In genomic region chr4:138676480-138676879, GRCm38 (mm10) we compare ENCODE assay signal across 12 mouse cellular contexts. TPM values are rescaled to one million over a fixed set of nuclear protein-coding genes. Genes with fewer than 3 reads are reported as not detected.
A peak's percentile ranks its signal among the peaks of the same experiment; 100 is the strongest.
DNase-seq lines count a peak whose midpoint lies in the region; ATAC-seq and TF ChIP-seq lines count a peak whose summit lies in the region.
"Had no signal": no experiment of that assay in that cellular context is flagged by ENCODE, and none has a peak within 500 bp of the region (broad histone marks: within the 10 kb centered on the region; RNA-seq: fewer than 3 reads in every experiment).

No protein-coding gene starts in this region.

- H3K9me3 ChIP-seq in heart, embryonic 10.5 days = no peaks in the 10 kb centered on the region
- H3K9me3 ChIP-seq in hindbrain, postnatal 0 days (ENCODE audit: low read length) = no peaks in the 10 kb centered on the region
- H3K9me3 ChIP-seq: forebrain, embryonic 12.5 days had no signal

- no peak overlapping the region for H3K4me3 ChIP-seq in heart, embryonic 10.5 days
- no peak overlapping the region for H3K4me3 ChIP-seq in hindbrain, postnatal 0 days (ENCODE audit: low read length)
- H3K4me3 ChIP-seq: forebrain, embryonic 12.5 days; left cerebral cortex, adult 2 months had no signal

- WGBS in heart, embryonic 10.5 days = 10% methylated on average over 16 of the region's 16 CpGs
- 15% methylated on average over 16 of the region's 16 CpGs for WGBS in hindbrain, postnatal 0 days

- no peak overlapping the region for H3K4me2 ChIP-seq in hindbrain, postnatal 0 days (ENCODE audit: low read depth, low read length)
- H3K4me2 ChIP-seq: forebrain, embryonic 12.5 days; midbrain, embryonic 11.5 days had no signal

- H3K4me1 ChIP-seq in heart, embryonic 10.5 days = no peaks in the 10 kb centered on the region
- peaks cover 6% of the 10 kb centered on the region; the same call in 1 of the 2 replicates for H3K4me1 ChIP-seq in hindbrain, postnatal 0 days (ENCODE audit: insufficient read depth, low read length)

- no peak for ATAC-seq in erythroblast, adult 5-6 weeks (replicated peaks; ENCODE audit: low FRiP score, poor library complexity, severe bottlenecking)
- ATAC-seq in hindbrain, postnatal 0 days = no peak

- intact Hi-C loops in heart, postnatal 14 days (cut with DNase I) = no loop called here

- no peak for TF ChIP-seq CTCF in hindbrain, postnatal 0 days (IDR thresholded peaks at IDR 0.05; ENCODE audit: low read depth)

- H3K27me3 ChIP-seq in heart, embryonic 10.5 days (ENCODE audit: insufficient read depth, poor library complexity, severe bottlenecking) = peaks cover 36% of the 10 kb centered on the region
- no peaks in the 10 kb centered on the region for H3K27me3 ChIP-seq in hindbrain, postnatal 0 days (ENCODE audit: insufficient read depth, low read length)

- no peaks in the 10 kb centered on the region for H3K36me3 ChIP-seq in heart, embryonic 10.5 days
- H3K36me3 ChIP-seq in hindbrain, postnatal 0 days (ENCODE audit: insufficient read depth, low read length) = no peaks in the 10 kb centered on the region
- H3K36me3 ChIP-seq: forebrain, embryonic 12.5 days had no signal

- no peak overlapping the region for H3K9ac ChIP-seq in hindbrain, postnatal 0 days (replicated peaks; ENCODE audit: low read length)
- H3K9ac ChIP-seq: forebrain, embryonic 12.5 days had no signal

- no peak overlapping the region for H3K27ac ChIP-seq in heart, embryonic 10.5 days
- H3K27ac ChIP-seq in hindbrain, postnatal 0 days = no peak overlapping the region
- H3K27ac ChIP-seq: forebrain, embryonic 12.5 days; left cerebral cortex, adult 2 months had no signal

- peak; percentile 9 to 25 for DNase-seq in heart, postnatal 14 days
- DNase-seq in heart, embryonic 10.5 days (ENCODE audit: low spot score) = no peak
- DNase-seq in urinary bladder, postnatal 25 days (ENCODE audit: low spot score) = peak; percentile 6
- no peak for DNase-seq in urinary bladder, adult 2 months (ENCODE audit: low spot score)
- DNase-seq in kidney, postnatal 4 days = peak; percentile 78 to 79
- DNase-seq in thymus, postnatal 10 days (ENCODE audit: low spot score in 2 of 2) = no peak
- no peak for DNase-seq in hindbrain, postnatal 0 days (ENCODE audit: low spot score)

RNA-seq across cellular contexts. Expression of gene Vwa5b1, which starts 40.8 kb away (rescaled TPM):
- total RNA-seq in heart, postnatal 14 days (2021) = not detected
- polyA plus RNA-seq in heart, embryonic 10.5 days (2016; fragmentation: Nextera tagmentation; extraction: Ambion mirVana) = 0.01 and 0.14 TPM in 2 replicates
- polyA plus RNA-seq in urinary bladder, adult 2 months (2012; rRNA removed) = 0.01 TPM in 2 replicates
- not detected in 2 replicates for total RNA-seq in erythroblast, adult 5-6 weeks (2015; ENCODE audit: low replicate concordance)
- total RNA-seq in erythroblast, adult 5-6 weeks (2017; ENCODE audit: low replicate concordance) = 2.4 TPM in 1 of 2 replicates, not detected in the other
- total RNA-seq in hindbrain, postnatal 0 days (2014; rRNA removed) = 8.0 and 9.0 TPM in 2 replicates
- polyA plus RNA-seq in hindbrain, postnatal 0 days (2015; fragmentation: Nextera tagmentation; extraction: Ambion mirVana) = 2.3 and 2.7 TPM in 2 replicates

RNA-seq across cellular contexts. Expression of gene Pla2g2c, which starts 48.1 kb away (rescaled TPM):
- not detected for total RNA-seq in heart, postnatal 14 days (2021)
- 0.31 and 0.49 TPM in 2 replicates for polyA plus RNA-seq in heart, embryonic 10.5 days (2016; fragmentation: Nextera tagmentation; extraction: Ambion mirVana)
- not detected in 2 replicates for polyA plus RNA-seq in urinary bladder, adult 2 months (2012; rRNA removed)
- total RNA-seq in erythroblast, adult 5-6 weeks (2015; ENCODE audit: low replicate concordance) = not detected in 2 replicates
- total RNA-seq in erythroblast, adult 5-6 weeks (2017; ENCODE audit: low replicate concordance) = not detected in 2 replicates
- total RNA-seq in hindbrain, postnatal 0 days (2014; rRNA removed) = 0.26 and 1.5 TPM in 2 replicates
- 0.82 and 0.93 TPM in 2 replicates for polyA plus RNA-seq in hindbrain, postnatal 0 days (2015; fragmentation: Nextera tagmentation; extraction: Ambion mirVana)
- total RNA-seq: left cerebral cortex, adult 2 months had no signal
- polyA plus RNA-seq: heart, embryonic 16.5 days had no signal

Comparison
In these comparisons a context has a peak if more than half of its experiments do, and no peak if none do; other contexts are left out.
1. DNase-seq: peak in heart, postnatal 14 days (2 of 2), urinary bladder, postnatal 25 days (single experiment) and kidney, postnatal 4 days (2 of 2); none in heart, embryonic 10.5 days (single experiment), urinary bladder, adult 2 months (single experiment), thymus, postnatal 10 days (0 of 2) and hindbrain, postnatal 0 days (single experiment).